Comparison of ENCODE assay signal across 26 mouse cellular contexts in the genomic region with DNA sequence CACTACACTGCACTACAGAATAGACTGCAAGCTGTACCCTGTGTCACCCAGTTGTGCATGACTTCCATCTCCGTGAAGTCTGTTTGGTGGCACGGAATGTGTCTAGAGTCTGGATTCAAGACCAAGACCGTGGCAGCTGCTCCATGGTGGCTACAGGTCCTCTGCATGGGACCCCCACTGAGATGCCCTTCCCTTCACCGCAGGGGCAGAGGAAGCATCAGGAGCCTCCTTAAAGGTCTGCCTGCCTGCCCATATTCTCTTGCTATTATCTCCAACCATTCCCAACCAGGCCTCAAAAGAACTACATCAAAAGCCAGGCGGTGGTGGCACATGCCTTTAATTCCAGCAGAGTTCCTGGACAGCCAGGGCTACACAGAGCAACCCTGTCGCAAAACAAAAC. TPM values are rescaled to one million over a fixed set of nuclear protein-coding genes. Genes with fewer than 3 reads are reported as not detected.
"Had no signal": no experiment of that assay in that cellular context is flagged by ENCODE, and none has a peak within 500 bp of the region (broad histone marks: within the 10 kb centered on the region; RNA-seq: fewer than 3 reads in every experiment).

No protein-coding gene starts in this region.

- H3K27me3 ChIP-seq: heart, embryonic 15.5 days; hindbrain, embryonic 15.5 days; intestine, embryonic 15.5 days; kidney, embryonic 15.5 days; limb, embryonic 13.5 days; limb, embryonic 15.5 days; liver, embryonic 12.5 days had no signal

- ATAC-seq: intestine, embryonic 15.5 days had no signal

- H3K4me1 ChIP-seq: heart, embryonic 13.5 days; heart, embryonic 15.5 days; hindbrain, embryonic 13.5 days; hindbrain, embryonic 15.5 days; intestine, embryonic 15.5 days; kidney, embryonic 15.5 days; limb, embryonic 13.5 days; limb, embryonic 15.5 days had no signal

- H3K4me2 ChIP-seq: heart, embryonic 13.5 days; heart, embryonic 15.5 days; hindbrain, embryonic 13.5 days; hindbrain, embryonic 15.5 days; intestine, embryonic 15.5 days; kidney, embryonic 15.5 days; limb, embryonic 13.5 days; limb, embryonic 15.5 days; liver, embryonic 12.5 days had no signal

- H3K27ac ChIP-seq: heart, adult 2 months; heart, embryonic 13.5 days; heart, embryonic 15.5 days; hindbrain, embryonic 13.5 days; hindbrain, embryonic 15.5 days; hindbrain, postnatal 0 days; intestine, embryonic 15.5 days; kidney, embryonic 15.5 days; kidney, postnatal 0 days; limb, embryonic 13.5 days; limb, embryonic 15.5 days; liver, embryonic 12.5 days; liver, embryonic 14.5 days had no signal

- H3K9me3 ChIP-seq: heart, embryonic 13.5 days; heart, embryonic 15.5 days; hindbrain, embryonic 13.5 days; hindbrain, embryonic 15.5 days; intestine, embryonic 15.5 days; kidney, embryonic 15.5 days; limb, embryonic 13.5 days; limb, embryonic 15.5 days; liver, embryonic 12.5 days had no signal

- H3K4me3 ChIP-seq: heart, adult 2 months; heart, embryonic 13.5 days; heart, embryonic 15.5 days; hindbrain, embryonic 13.5 days; hindbrain, embryonic 15.5 days; intestine, embryonic 15.5 days; kidney, embryonic 15.5 days; limb, embryonic 13.5 days; limb, embryonic 15.5 days; liver, embryonic 12.5 days had no signal

- H3K9ac ChIP-seq: heart, embryonic 13.5 days; heart, embryonic 15.5 days; hindbrain, embryonic 13.5 days; hindbrain, embryonic 15.5 days; intestine, embryonic 15.5 days; kidney, embryonic 15.5 days; limb, embryonic 13.5 days; limb, embryonic 15.5 days; liver, embryonic 12.5 days; liver, embryonic 14.5 days had no signal

- H3K36me3 ChIP-seq: heart, embryonic 13.5 days; heart, embryonic 15.5 days; hindbrain, embryonic 13.5 days; hindbrain, embryonic 15.5 days; intestine, embryonic 15.5 days; kidney, embryonic 15.5 days; limb, embryonic 13.5 days; limb, embryonic 15.5 days; liver, embryonic 12.5 days had no signal

- DNase-seq: gastrocnemius, postnatal 14 days; gastrocnemius, postnatal 36 days; heart, adult 2 months; heart, postnatal 14 days; heart, postnatal 36 days; kidney, adult 11 months; kidney, adult 2 months; kidney, adult 9 months; kidney, postnatal 14 days; kidney, postnatal 36 days; layer of hippocampus, adult 9-11 months; layer of hippocampus, postnatal 36 days; left cerebral cortex, postnatal 4 days had no signal

RNA-seq across cellular contexts. Expression of a gene that starts 49.0 kb away (rescaled TPM):
- polyA plus RNA-seq: heart, embryonic 13.5 days; liver, adult 2 months had no signal
